Mouse (Mus musculus): ENCODE results near the gene Rabl3.

The Rabl3 gene

DNA sequence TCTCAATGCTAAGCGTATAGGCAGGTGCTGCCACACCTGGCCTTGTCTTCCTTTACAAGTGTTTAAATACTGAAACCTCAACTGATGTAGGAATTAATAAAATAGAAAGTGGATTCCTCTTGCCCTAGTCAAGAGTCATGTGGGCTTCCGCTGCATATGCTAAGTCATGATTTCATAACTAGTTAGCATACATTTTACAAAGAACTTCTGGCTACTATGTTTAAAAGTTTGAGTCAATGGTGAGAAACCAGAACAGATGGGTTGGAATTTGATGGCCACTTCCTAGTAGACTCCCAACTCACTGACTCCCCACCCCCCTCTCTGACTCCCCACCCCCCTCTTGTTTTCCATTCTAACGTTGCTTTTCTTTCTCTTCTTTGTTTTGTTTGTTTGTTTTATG, 59.6 kb downstream of the Rabl3 start:
- no peak for DNase-seq

DNA sequence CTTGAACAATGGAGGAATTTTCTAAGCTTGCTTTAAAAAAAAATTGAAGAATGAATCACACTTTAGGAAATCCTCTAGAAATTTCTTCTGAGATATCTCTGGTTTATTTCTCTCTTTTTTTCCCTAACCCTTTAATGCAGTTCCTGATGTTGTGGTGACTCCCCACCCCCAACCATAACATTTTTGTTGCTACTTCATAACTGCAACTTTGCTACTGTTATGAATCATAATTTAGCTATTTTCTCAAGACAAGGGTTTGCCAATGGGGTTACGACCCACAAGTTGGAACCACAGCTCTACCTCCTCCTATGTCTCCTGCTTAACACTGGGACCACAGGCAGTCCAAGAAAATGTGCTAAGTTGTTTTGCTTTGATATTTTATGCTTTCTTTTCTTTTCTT, 63.7 kb downstream of the Rabl3 start:
- DNase-seq: no peak

DNA sequence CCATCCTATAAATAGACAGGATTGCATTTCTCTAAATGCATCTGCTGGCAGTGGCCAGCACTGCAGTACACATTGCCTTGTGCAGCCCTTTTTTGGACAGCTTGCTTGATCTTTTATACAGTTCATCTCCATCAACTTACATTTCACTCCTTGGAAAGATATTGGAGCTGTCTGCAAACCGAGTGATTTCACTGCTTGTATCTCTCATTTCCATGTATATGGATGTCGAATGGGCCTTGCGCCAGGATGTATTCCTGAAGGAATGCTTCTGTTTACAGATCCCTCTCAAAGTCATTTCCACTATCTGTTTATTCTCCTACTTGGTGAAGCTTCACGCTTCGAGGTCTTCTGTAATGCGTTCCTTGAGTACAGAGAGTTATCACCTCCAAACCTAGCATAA, 64.6 kb downstream of the Rabl3 start:
- DNase-seq: no peak

- no peak for DNase-seq
Measured at GRCm38 (mm10) chr16:37610333-37610732, 70.6 kb downstream of the Rabl3 start.

- no peak for DNase-seq
Measured at GRCm38 (mm10) chr16:37611072-37611471, 71.4 kb downstream of the Rabl3 start.

GRCm38 (mm10) chr16:37612013-37612412, 72.3 kb downstream of the Rabl3 start:
- DNase-seq: no peak

DNA sequence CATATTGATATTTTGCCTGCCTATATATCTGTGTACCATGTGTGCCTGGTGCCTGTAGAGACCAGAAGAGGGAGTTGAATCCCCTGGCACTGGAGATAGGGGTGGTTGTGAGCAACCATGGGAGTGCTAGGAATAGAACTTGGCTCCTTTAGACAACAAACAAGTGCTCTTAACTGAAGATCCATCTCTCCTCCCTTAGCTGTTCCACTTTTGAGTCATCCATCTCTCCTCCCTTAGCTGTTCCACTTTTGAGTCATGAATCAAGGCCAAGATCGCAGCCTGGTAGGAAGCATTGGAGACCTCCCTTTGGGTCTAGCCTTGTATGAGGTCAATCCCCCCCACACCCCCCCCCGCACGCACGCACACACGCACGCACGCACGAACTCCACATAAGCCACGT, 74.9 kb downstream of the Rabl3 start:
- no peak for DNase-seq

DNA sequence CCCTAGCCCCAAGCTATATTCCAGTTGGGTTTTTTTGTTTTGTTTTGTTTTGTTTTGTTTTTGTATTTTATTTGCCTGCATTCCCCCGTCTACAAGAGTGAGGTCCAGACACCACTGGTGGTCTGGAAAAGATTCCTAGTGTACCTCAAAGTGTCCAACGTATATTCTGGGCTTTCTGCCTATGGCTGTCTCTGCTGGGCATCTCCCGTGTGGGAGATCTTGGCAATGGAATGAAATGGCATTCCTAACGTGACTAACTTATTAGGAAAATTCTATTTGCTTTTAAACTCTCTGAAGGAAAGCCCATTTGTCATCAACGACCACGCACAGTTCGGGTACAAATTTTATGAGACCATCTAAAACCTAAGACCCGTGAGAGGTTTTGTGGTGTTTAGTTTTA, 75.7 kb downstream of the Rabl3 start:
- DNase-seq: no peak

DNA sequence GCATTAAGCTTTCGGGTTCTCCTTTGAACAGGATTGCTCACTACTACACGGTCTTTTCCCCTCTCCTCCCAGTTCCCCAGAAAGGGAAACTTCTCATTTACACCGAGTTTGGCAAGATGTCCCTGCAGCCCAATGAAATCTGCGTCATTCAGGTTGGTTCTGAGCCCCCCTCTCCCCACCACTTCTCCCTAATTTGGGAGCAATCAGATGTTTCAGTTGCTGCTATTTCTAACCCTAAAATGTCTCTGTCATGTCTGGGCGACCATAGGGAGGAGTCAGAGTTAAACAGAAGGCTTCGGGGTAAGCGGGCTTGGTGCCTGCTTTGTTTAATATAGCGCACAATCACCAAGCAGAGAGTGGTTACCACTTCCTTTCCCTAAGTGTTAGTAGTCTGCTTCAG, 76.4 kb downstream of the Rabl3 start:
- no peak for DNase-seq

- no peak for DNase-seq
Measured at GRCm38 (mm10) chr16:37617695-37618094, 78.0 kb downstream of the Rabl3 start.
